Mouse (Mus musculus) gastrocnemius, postnatal 4 days (tissue): ENCODE measurements around the gene Fam149b. TPM values are rescaled to one million over a fixed set of nuclear protein-coding genes. Genes with fewer than 3 reads are reported as not detected.

Experiments used
- DNase-seq, 2 experiments: peaks; one replicate each; pipeline ENCODE4 v3.0.0; 2021 to 2022; ENCODE audit warnings: low spot score in 2 of 2, mixed read lengths in 2 of 2
- total RNA-seq, 2 experiments: library from RNA; stranded (reverse); gene quantifications; 2 replicates each; pipeline ENCODE4 v1.2.3; 2021

The Fam149b gene
- total RNA-seq, 2 experiments from 2014 or later: 28.7 to 31.7 TPM

- no peak for DNase-seq
These were observed 41.6 kb downstream of the Fam149b start for GRCm38 (mm10) chr14:20389446-20390079.

GRCm38 (mm10) chr14:20392326-20392725 lies 44.4 kb downstream of the Fam149b start:
- no peak for DNase-seq

GRCm38 (mm10) chr14:20393205-20393913 lies 45.4 kb downstream of the Fam149b start, which contains the start of gene Mrps16:
Mrps16 (minus strand) TSS chr14:20393634.
- DNase-seq: peak; percentile 86 to 94

GRCm38 (mm10) chr14:20397220-20397619 lies 49.3 kb downstream of the Fam149b start:
- no peak for DNase-seq

DNA sequence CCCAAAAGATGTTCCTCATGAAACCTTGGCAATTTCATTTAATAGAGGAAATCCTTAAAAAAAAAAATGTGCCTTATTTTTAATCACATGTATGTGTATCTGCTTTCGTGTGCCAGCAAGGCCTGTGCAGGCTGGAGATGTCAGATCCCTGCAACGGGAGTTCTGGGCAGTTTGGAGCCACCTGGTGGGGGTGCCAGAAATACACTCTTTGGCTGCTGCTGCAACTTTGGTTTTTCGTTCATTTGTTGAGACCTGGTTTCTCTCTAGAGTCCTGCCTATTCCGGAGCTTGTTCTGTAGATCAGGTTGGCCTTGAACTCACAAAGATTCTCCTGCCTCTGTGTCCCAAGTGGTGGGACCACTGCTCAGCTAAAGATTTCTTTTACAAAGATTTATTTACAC lies 50.9 kb downstream of the Fam149b start:
- DNase-seq: no peak

GRCm38 (mm10) chr14:20400071-20400470 lies 52.1 kb downstream of the Fam149b start:
- DNase-seq: no peak

DNA sequence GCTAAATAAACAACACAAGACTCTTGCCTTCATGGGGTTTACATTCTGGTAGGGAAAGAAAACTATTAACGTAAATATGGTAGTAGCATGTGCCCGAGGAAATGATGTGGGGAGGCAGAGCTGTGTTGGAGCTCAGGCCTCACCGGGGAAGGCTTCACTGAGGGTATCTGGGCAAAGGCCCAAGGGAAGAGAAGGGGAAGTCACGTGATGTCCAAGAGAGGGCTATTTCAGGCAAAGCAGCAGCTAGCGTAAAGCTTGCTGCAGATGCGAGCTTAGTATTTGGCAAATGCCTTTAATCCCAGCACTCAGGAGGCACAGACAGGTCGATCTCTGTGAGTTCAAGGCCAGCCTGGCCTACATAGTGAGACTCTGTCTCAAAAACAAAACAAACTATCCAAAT lies 74.3 kb downstream of the Fam149b start:
- no peak for DNase-seq

- no peak for DNase-seq
These were observed 75.1 kb downstream of the Fam149b start for GRCm38 (mm10) chr14:20423046-20423445.

GRCm38 (mm10) chr14:20428593-20428992 lies 80.6 kb downstream of the Fam149b start:
- DNase-seq: no peak

DNA sequence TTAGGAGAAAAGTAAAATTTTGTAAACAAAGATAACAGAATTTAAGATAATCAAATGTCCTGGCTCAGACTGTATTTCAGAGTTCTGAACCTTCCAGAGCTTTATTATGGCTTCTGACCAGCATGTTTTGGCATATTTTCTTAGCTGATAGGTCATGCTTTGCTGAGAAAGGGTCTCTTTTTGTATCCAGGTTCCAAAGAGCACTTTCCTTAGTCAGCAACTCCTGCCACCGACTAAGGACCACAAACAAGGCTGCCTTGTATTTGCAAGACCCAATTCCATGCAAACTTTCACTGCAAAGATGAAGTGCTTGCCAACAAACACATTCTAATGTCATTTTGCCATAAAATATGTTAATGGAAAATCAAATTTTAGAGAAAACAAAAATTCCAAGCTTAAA lies 81.9 kb downstream of the Fam149b start:
- DNase-seq: no peak

GRCm38 (mm10) chr14:20431726-20432125 lies 83.8 kb downstream of the Fam149b start:
- no peak for DNase-seq

GRCm38 (mm10) chr14:20432420-20432819 lies 84.5 kb downstream of the Fam149b start:
- DNase-seq: no peak

Other genes with a start within 250 kb of the Fam149b start
- 1 to 10 TPM; 2.6 to 2.9 TPM for gene Saysd1, start 209.6 kb upstream of the Fam149b start, total RNA-seq
- gene Kcnk5, start 166.4 kb upstream of the Fam149b start, total RNA-seq: 1 to 10 TPM; 1.6 to 2.9 TPM
- not detected for gene Kcnk16, start 79.0 kb upstream of the Fam149b start, total RNA-seq
- 10 to 100 TPM; 17.1 to 21.1 TPM for gene Nudt13, start 53.5 kb upstream of the Fam149b start, total RNA-seq
- 10 to 100 TPM; 26.8 to 34.3 TPM for gene Ecd, start within 50 bp of the Fam149b start, total RNA-seq
- gene Dnajc9, start 40.7 kb downstream of the Fam149b start, total RNA-seq: 10 to 100 TPM; 27.5 to 29.9 TPM
- 10 to 100 TPM; 51.8 to 54.7 TPM for gene Mrps16, start 45.5 kb downstream of the Fam149b start, total RNA-seq
- gene Cfap70, start 104.1 kb downstream of the Fam149b start, total RNA-seq: under 1 TPM; 0.21 to 0.64 TPM
- 10 to 100 TPM; 43.1 to 52.3 TPM for gene Anxa7, start 132.0 kb downstream of the Fam149b start, total RNA-seq
- gene Mss51, start 148.7 kb downstream of the Fam149b start, total RNA-seq: 1 to 10 TPM; 2.6 to 5.7 TPM
- gene Ppp3cb, start 198.4 kb downstream of the Fam149b start, total RNA-seq: 100 to 1,000 TPM; 116 to 125 TPM